Mouse (Mus musculus): ENCODE measurements at regions not wholly inside any gene's neighbourhood (a gene's known extent, or its start where the extent isn't known, plus 50 kb on each side); places are given as distances from the start of the nearest gene placed in this dataset.

DNA sequence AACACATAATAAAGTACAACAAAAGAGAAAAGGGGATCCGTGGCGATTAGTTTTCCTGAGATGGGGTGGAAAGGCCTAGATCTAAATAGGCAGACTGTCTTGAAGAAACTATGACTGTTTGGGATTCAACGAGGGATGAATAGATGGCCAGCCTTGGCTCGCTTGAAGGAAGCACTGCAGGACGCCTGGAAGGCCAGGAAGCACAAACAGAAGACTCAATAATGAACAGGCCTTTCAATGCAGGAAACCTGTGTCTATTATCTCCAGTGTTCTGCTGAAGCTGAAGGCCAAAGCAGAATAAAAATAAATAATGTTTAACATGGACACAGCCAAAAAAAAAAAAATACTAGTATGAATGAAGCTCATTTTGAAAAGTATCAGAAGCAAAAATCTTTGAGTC, 642.3 kb downstream of the Stpg2 start:
- no peaks in the 10 kb centered on the region for H3K4me1 ChIP-seq (replicated peaks)
- H3K4me2 ChIP-seq (replicated peaks), result no peak overlapping the region
- no peak overlapping the region for H3K4me3 ChIP-seq (replicated peaks)
- 68% methylated on average over 5 of the region's 5 CpGs for WGBS
- no peak overlapping the region for H3K27ac ChIP-seq
- H3K9me3 ChIP-seq, result no peaks in the 10 kb centered on the region
- no peaks in the 10 kb centered on the region for H3K36me3 ChIP-seq
- no peaks in the 10 kb centered on the region for H3K27me3 ChIP-seq (replicated peaks)
- no peak overlapping the region for H3K9ac ChIP-seq
- ATAC-seq, result no peak

DNA sequence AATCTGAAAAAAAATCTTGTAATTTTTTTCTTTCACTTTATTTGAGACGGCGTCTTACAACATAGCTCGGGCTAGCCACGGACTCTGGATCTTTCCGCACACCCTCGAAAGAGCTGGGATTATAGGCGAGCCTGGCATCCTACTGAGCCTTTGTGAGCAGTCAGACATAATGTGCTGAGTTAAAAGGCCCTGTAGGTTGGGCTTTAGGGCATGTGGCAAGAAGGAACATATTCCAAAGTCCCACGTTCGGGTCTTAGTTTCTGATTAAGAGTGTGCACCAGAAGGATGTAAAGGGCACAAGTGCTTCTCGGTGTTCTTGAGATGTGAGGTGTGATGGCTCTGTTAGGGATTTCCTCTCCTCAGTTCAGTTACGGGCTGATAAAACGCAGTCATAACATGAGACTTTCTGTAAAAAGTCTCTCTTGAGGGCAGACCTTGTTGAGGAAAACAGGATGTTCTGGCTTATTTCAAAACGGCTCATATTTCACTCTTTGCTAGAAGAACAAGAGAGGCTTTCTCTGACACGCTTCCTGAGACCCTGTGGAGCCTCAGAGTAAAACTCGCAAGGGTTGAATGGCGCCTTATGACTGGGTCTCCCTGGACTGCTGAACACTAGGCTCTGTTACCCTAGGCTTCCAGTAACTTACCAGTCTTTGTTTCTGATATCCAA, 654.6 kb downstream of the Stpg2 start:
- no peak overlapping the region for H3K4me3 ChIP-seq (replicated peaks)
- no peaks in the 10 kb centered on the region for H3K36me3 ChIP-seq
- peaks cover 7% of the 10 kb centered on the region; the same call in 1 of the 2 replicates for H3K4me1 ChIP-seq (replicated peaks)
- peak; percentile 81 for ATAC-seq
- H3K9ac ChIP-seq, result no peak overlapping the region
- peak overlapping the region; percentile 7; the same call in 1 of the 2 replicates for H3K4me2 ChIP-seq (replicated peaks)
- WGBS, result 49% methylated on average over 16 of the region's 16 CpGs
- 0 out of 2 replicates have a peak overlapping the region, but pooled peaks have one; percentile 32 for H3K27ac ChIP-seq
- no peaks in the 10 kb centered on the region for H3K9me3 ChIP-seq
- H3K27me3 ChIP-seq (replicated peaks), result no peaks in the 10 kb centered on the region

DNA sequence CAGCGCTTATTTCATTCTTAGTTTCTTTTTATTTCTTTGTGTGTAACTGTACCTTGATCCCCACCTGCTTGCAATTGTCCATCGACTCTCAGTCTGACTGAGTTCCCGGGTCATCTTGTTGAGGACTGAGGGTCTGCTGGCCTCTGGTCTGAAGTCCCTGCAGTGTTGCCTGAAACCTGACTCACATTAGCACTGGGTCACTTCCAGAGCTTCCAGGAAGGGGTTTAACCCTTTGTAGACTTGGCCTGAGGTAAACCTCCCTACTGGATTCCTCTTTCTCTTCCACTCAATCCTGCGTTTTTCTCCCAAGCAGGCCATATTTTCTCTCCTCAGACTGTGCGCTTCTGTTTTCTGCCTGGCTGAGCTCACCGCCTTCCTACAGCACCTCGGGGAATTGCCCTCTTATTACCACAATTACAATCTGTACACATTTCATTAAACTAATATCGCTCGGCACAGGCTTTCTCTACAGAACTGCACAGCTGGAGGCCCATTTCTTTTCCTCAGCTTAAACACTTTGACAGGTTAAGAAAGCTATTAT, 655.4 kb downstream of the Stpg2 start:
- H3K27me3 ChIP-seq (replicated peaks), result no peaks in the 10 kb centered on the region
- 38% methylated on average over 9 of the region's 9 CpGs for WGBS
- peak; percentile 53 for ATAC-seq
- no peak overlapping the region for H3K4me3 ChIP-seq (replicated peaks)
- no peak overlapping the region for H3K9ac ChIP-seq
- peaks cover 7% of the 10 kb centered on the region; the same call in 1 of the 2 replicates for H3K4me1 ChIP-seq (replicated peaks)
- H3K27ac ChIP-seq, result 0 out of 2 replicates have a peak overlapping the region, but pooled peaks have one; percentile 32
- no peaks in the 10 kb centered on the region for H3K36me3 ChIP-seq
- H3K4me2 ChIP-seq (replicated peaks), result peak overlapping the region; percentile 7; the same call in 1 of the 2 replicates
- H3K9me3 ChIP-seq, result no peaks in the 10 kb centered on the region

DNA sequence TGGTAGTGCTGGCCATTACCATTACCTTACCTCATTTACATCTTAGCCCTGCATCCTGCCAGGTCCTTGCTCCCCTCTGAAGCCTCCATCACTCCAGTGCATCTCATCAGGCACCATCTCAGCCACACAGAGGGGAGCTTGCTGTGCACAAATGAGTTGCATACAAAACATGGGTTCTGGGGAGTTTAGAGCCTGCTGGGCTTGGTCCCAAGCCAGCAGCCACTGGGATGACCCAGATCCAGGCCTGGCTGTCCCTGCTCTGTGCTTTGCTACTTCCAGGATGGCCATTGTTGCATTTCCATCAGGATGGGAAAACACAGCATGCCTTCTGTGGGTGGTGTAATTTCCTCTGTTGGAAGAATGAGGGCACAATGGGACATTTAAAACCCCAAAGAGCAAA, 660.8 kb downstream of the Stpg2 start:
- no peak for ATAC-seq
- no peaks in the 10 kb centered on the region for H3K27me3 ChIP-seq (replicated peaks)

DNA sequence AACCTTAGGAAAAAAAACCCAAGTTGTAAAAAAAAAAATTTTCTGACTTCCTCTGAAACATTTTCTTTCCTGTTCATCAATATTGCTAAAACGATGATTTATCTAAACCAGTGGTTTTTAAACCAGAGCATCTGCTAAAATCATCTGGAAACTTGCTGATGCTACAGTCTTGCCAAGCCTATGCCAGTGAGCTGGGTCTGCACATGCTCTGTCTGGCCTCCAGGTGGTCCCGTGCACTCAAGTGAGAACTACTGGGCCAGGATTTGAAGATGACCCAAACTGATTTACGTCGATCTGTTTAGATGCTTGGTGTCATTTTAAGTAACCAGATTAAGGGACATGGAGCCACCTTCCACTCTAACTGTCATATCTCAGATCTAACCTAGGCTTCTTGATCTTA, 661.5 kb downstream of the Stpg2 start:
- Histone ChIP-seq H3K4me1 (replicated peaks) (no peaks in the 10 kb centered on the region), H3K27ac (no peak overlapping the region), H3K36me3 (no peaks in the 10 kb centered on the region), H3K9ac (no peak overlapping the region), H3K4me2 (replicated peaks) (no peak overlapping the region), H3K4me3 (replicated peaks) (no peak overlapping the region), H3K9me3 (no peaks in the 10 kb centered on the region), H3K27me3 (replicated peaks) (no peaks in the 10 kb centered on the region)
- ATAC-seq, result no peak
- WGBS, result 89% methylated on average over 4 of the region's 4 CpGs

More for the DNA sequence above, 660.8 kb downstream of the Stpg2 start:
- H3K4me2 ChIP-seq (replicated peaks), result no peak overlapping the region
- no peaks in the 10 kb centered on the region for H3K9me3 ChIP-seq
- no peak overlapping the region for H3K27ac ChIP-seq
- no peaks in the 10 kb centered on the region for H3K4me1 ChIP-seq (replicated peaks)
- H3K36me3 ChIP-seq, result no peaks in the 10 kb centered on the region
- no peak overlapping the region for H3K4me3 ChIP-seq (replicated peaks)
- no peak overlapping the region for H3K9ac ChIP-seq

DNA sequence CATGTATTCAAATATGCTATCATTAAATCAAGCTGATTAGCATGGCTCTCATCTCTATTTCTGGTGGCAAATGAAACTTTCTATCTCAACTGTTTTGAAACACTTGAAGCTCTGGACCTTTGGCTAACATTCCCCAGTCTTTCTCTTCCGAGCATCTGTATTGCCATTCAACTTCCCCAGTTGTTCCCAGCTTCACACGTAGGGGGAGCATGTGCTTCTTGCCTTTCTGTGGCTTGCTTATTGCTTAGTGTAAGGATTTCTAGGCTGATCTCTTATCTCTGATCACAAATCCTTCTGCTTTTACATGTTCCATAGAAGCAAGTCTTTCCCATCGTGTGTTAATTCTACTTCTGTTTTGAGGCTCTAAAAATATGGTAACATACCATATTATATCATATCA, 662.0 kb downstream of the Stpg2 start:
- H3K9me3 ChIP-seq, result no peaks in the 10 kb centered on the region

DNA sequence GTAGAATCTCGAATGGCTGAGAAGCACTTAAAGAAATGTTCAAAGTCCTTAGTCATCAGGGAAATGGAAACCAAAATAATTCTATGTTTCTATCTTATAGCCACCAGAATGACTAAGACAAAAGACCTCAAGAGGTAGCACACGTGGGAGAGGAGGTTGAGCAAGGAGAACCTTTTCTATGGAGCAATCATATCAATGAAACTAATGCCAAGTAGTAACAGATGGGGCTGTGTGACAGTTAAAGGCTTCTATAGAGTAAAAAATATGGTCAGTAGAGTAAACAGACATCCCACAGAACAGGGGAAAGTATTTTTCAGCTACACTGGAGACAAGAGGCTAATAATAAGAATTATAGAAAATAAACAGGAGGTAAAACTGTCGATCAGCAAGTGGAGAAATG, 664.3 kb downstream of the Stpg2 start:
- no peaks in the 10 kb centered on the region for H3K36me3 ChIP-seq
- H3K4me1 ChIP-seq (replicated peaks), result no peaks in the 10 kb centered on the region
- no peak for ATAC-seq
- no peaks in the 10 kb centered on the region for H3K9me3 ChIP-seq
- H3K4me2 ChIP-seq (replicated peaks), result no peak overlapping the region
- no peaks in the 10 kb centered on the region for H3K27me3 ChIP-seq (replicated peaks)
- H3K9ac ChIP-seq, result no peak overlapping the region
- WGBS, result 81% methylated on average over 3 of the region's 3 CpGs
- H3K4me3 ChIP-seq (replicated peaks), result no peak overlapping the region
- no peak overlapping the region for H3K27ac ChIP-seq

More for the DNA sequence above, 662.0 kb downstream of the Stpg2 start:
- WGBS, result 76% methylated on average over 3 of the region's 3 CpGs
- H3K36me3 ChIP-seq, result no peaks in the 10 kb centered on the region
- H3K4me1 ChIP-seq (replicated peaks), result no peaks in the 10 kb centered on the region
- no peaks in the 10 kb centered on the region for H3K27me3 ChIP-seq (replicated peaks)
- no peak overlapping the region for H3K27ac ChIP-seq
- no peak overlapping the region for H3K4me2 ChIP-seq (replicated peaks)
- H3K4me3 ChIP-seq (replicated peaks), result no peak overlapping the region
- H3K9ac ChIP-seq, result no peak overlapping the region
- no peak for ATAC-seq

DNA sequence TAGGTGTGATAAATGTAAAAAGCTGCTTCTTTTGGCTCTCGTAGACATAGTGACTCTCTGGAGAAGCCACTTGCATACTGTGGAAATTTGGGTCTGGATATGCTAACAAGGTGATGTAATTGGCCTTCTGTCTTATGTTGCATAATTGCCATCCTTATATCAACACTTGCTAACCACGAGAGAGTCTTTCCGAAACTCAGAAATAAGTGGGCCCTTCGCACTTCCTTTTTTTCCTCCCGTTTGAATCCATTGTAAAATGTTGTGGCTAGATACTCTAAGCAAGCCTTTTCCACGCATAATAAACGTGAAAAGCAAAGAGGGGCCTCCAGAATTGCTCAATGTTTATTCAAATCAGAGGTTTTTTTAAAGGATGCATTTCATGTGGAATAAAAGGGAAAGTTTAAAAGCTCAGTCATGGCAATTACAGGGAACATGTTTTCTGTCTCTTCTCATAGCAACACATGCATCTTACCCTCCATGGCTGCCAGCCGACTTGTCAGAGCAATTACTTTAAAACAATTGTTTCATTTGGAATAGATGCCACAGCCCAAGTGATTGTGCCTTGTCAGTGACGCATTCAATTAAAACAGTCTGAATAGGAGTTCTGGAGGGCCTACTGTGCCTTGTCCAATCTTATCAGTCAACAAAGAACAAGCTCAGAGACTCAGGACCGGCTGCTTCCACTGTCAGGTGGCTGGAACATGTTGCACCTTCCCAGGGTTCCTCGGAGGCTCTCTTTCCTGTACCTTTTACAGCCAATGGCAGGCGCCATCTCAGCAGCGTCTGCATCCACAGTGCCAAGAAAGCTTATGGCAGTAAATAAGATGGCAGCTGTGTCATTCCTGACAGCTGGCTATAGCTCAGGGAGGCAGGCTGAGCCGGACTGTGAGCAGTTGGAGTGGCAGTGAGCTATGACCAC, 680.7 kb downstream of the Stpg2 start:
- ATAC-seq, result no peak
- H3K36me3 ChIP-seq, result no peaks in the 10 kb centered on the region
- H3K27ac ChIP-seq, result no peak overlapping the region
- no peaks in the 10 kb centered on the region for H3K27me3 ChIP-seq (replicated peaks)
- no peaks in the 10 kb centered on the region for H3K9me3 ChIP-seq
- no peaks in the 10 kb centered on the region for H3K4me1 ChIP-seq (replicated peaks)
- 68% methylated on average over 14 of the region's 14 CpGs for WGBS
- H3K9ac ChIP-seq, result no peak overlapping the region
- no peak overlapping the region for H3K4me2 ChIP-seq (replicated peaks)
- no peak overlapping the region for H3K4me3 ChIP-seq (replicated peaks)

DNA sequence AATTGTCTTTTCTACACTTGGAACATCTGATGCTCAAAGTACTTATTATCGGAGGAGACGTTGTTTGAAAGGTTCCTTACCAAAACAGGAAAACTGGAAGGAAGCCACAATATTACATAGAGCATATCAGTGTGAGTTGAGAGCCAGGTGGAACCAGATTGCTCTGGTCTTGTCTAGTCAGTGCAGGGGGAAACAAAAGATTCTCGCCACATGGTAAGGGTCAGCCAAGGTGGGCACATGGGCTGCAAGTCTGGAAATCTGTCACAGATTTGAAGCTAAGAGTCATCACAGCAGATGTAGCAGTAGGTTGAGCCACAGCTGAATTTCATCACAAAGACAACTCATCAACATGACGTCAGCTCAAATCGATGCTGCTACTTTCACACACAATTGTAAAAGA, 681.8 kb downstream of the Stpg2 start:
- H3K4me2 ChIP-seq (replicated peaks), result no peak overlapping the region
- no peak for ATAC-seq
- WGBS, result 61% methylated on average over 5 of the region's 5 CpGs
- no peaks in the 10 kb centered on the region for H3K36me3 ChIP-seq
- H3K27me3 ChIP-seq (replicated peaks), result no peaks in the 10 kb centered on the region
- no peak overlapping the region for H3K27ac ChIP-seq
- no peaks in the 10 kb centered on the region for H3K4me1 ChIP-seq (replicated peaks)
- H3K9me3 ChIP-seq, result no peaks in the 10 kb centered on the region
- H3K4me3 ChIP-seq (replicated peaks), result no peak overlapping the region
- no peak overlapping the region for H3K9ac ChIP-seq

DNA sequence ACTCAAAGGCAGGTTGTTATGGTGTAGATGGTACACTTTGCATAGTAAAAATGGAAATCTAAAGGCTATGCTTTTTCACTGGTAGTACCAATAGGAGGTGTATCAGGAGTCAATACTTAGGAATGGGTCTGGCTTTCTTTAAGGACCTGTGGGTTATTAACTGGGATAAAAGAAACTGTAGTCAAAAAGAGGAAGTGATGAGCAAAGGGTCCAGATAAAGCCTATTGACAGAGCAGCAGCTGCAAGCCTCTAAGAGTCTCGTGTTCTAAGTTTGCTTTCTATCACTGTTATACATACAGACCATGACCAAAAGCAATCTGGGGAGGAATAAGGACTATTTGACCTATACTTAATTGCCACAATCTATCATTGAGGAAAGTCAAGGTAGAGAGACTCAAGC, 683.0 kb downstream of the Stpg2 start:
- no peaks in the 10 kb centered on the region for H3K4me1 ChIP-seq (replicated peaks)
- no peak for ATAC-seq
- H3K4me3 ChIP-seq (replicated peaks), result no peak overlapping the region
- H3K9me3 ChIP-seq, result no peaks in the 10 kb centered on the region
- no peak overlapping the region for H3K4me2 ChIP-seq (replicated peaks)
- H3K27me3 ChIP-seq (replicated peaks), result no peaks in the 10 kb centered on the region
- no peaks in the 10 kb centered on the region for H3K36me3 ChIP-seq
- 63% methylated on average over 1 of the region's 1 CpGs for WGBS
- no peak overlapping the region for H3K27ac ChIP-seq
- no peak overlapping the region for H3K9ac ChIP-seq

DNA sequence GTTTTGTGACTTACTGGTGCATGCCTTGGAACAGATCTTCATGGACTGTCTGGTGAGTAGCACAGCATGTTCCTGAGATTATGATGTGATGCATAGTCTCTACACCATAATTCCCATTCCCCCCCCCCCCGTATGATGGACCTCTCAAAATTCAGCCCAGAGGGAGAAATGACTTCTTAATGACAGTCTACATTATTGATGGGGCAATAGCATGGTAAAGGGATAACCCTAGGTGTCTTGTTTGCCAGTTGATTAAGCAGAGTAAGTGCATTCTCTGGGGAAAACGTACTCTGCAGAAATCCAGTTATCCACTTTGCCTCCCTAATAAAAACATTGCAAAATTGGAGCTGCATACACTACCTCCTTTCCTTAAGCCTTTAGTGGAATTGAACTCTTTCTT, 684.7 kb downstream of the Stpg2 start:
- Histone ChIP-seq H3K9me3 (no peaks in the 10 kb centered on the region), H3K9ac (no peak overlapping the region), H3K36me3 (no peaks in the 10 kb centered on the region), H3K27me3 (replicated peaks) (no peaks in the 10 kb centered on the region), H3K4me2 (replicated peaks) (no peak overlapping the region), H3K4me1 (replicated peaks) (no peaks in the 10 kb centered on the region), H3K27ac (no peak overlapping the region), H3K4me3 (replicated peaks) (no peak overlapping the region)
- 64% methylated on average over 2 of the region's 2 CpGs for WGBS
- ATAC-seq, result no peak

DNA sequence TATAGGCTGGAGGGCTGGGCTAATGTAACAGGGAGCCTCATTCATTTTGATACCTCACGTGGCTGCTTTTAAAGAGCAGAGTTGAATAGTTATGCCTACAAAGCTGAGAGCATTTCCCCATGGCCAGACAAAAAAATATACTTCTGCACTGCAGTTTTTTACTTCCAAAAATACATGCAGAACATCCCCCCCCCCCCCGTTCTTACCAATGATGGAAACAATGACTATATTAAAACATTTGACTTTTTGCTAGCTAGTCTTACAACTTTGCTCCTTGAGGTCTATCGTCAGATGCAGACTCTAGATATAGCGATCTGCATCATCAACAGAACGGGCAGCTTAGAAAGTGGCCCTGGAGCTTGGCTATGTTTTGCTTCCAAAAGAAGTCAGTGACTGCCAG, 692.4 kb downstream of the Stpg2 start:
- Histone ChIP-seq H3K4me2 (replicated peaks) (no peak overlapping the region), H3K27ac (no peak overlapping the region), H3K9me3 (no peaks in the 10 kb centered on the region), H3K27me3 (replicated peaks) (no peaks in the 10 kb centered on the region), H3K36me3 (no peaks in the 10 kb centered on the region), H3K9ac (no peak overlapping the region), H3K4me1 (replicated peaks) (no peaks in the 10 kb centered on the region), H3K4me3 (replicated peaks) (no peak overlapping the region)
- WGBS, result 88% methylated on average over 5 of the region's 5 CpGs
- no peak for ATAC-seq
